Mouse (Mus musculus) T-cell, adult 66 days (primary cell): Measurements from ENCODE around the gene Zc3h4. TPM values are rescaled to one million over a fixed set of nuclear protein-coding genes. Genes with fewer than 3 reads are reported as not detected.

Source experiments
- total RNA-seq, 2 experiments: library from RNA; stranded (reverse); gene quantifications; 3 replicates in 1 of 2; 4 replicates in 1 of 2; pipeline ENCODE4 v1.2.4; 2023

The Zc3h4 gene
- total RNA-seq: 10 to 100 TPM; 80.5 to 80.9 TPM

GRCm38 (mm10) chr7:16400689-16401611 lies at the start of gene Zc3h4:
Gene Zc3h4 (plus strand): TSS chr7:16400910.

DNA sequence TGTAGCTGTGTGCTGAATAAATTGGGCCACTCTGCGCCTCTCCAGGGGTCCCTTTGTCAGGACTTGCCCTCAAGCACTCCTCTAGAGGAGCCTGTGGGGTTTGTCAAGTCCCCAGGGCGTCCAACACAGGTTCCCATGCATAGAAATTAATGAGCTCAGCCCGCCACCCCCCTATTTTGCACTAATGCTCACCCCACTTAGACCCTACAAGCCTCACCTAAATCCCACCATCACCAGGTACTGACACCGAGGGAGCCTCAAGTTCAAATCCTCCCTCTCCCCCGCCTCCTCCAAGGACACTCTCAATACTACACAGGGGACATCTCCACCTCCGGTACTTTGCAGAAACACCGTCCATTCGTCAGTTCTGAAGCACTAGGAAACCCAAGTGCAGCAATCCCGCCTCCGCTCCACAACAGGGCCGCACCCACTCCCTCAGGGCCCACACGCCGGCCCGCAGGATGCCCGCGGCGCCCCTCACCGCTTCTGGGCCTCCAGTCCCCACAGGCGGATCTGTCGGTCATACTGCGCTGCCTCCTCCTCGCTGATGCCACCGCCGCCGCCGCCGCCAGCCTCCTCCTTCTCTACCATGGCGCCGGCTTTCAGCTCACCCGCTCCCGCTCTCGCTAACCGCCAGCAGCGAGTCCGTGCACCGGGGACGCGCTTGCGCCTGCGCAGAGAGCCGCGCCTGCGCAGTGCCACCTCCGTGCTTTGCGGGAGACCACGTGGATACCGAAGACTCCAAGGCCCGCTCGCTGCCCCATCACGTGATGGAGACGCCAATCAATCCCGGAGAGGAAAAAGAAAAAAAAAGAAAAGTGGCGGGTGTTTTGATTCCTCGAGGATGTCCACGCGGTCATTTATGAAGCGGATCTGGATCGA lies 13.3 kb upstream of the Zc3h4 start, which contains the start of gene Sae1:
Gene Sae1 (minus strand): TSS at position 647 of the 882 bp plus-strand sequence.

GRCm38 (mm10) chr7:16452587-16453073 lies 51.9 kb downstream of the Zc3h4 start, which contains the start of gene Tmem160:
Gene Tmem160 (plus strand): TSS chr7:16452779.

DNA sequence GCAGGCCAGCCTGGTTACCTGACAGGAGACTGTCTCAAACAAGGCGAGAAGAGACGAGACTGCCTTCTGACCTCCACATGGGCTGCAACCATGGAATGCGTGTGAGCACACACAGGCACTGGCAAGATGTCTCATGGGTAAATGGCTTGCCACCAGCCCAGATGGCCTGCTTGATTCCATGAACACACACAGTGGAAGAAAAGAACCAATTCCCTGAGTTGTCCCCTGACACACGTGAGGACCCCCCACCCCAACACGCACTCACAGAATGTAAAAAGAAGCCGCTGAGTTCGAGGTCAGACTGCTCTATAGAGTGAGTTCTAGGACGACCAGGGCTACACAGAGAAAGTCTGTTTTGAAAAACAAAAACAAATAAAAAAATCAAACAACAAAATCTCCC lies 76.9 kb downstream of the Zc3h4 start, which contains the start of gene Npas1:
Gene Npas1 (minus strand): TSS at position 101 of the 400 bp plus-strand sequence.

Other genes starting within 250 kb of the Zc3h4 start
- 10 to 100 TPM; 44.6 to 58.0 TPM for gene Meis3, start 225.8 kb upstream of the Zc3h4 start, total RNA-seq
- gene Dhx34, start 178.9 kb upstream of the Zc3h4 start, total RNA-seq: 10 to 100 TPM; 28.8 to 32.0 TPM
- under 1 TPM; 0.26 to 0.47 TPM for gene C5ar2, start 156.8 kb upstream of the Zc3h4 start, total RNA-seq
- under 1 TPM in 1 of 2 experiments, not detected in 1; 0.30 TPM for gene C5ar1, start 141.4 kb upstream of the Zc3h4 start, total RNA-seq
- 10 to 100 TPM; 23.9 to 31.5 TPM for gene Inafm1, start 127.3 kb upstream of the Zc3h4 start, total RNA-seq
- 100 to 1,000 TPM; 233 to 246 TPM for gene Ccdc9, start 114.1 kb upstream of the Zc3h4 start, total RNA-seq
- 10 to 100 TPM; 29.4 to 34.5 TPM for gene Bbc3, start 92.5 kb upstream of the Zc3h4 start, total RNA-seq
- 10 to 100 TPM; 58.6 to 76.2 TPM for gene Sae1, start 13.1 kb upstream of the Zc3h4 start, total RNA-seq
- gene Tmem160, start 51.9 kb downstream of the Zc3h4 start, total RNA-seq: 10 to 100 TPM; 38.7 to 39.4 TPM
- not detected for gene Npas1, start 76.8 kb downstream of the Zc3h4 start, total RNA-seq
- 10 to 100 TPM; 20.5 to 22.0 TPM for gene Arhgap35, start 214.1 kb downstream of the Zc3h4 start, total RNA-seq